Mouse (Mus musculus) gastrocnemius, postnatal 4 days (tissue): Measurements from ENCODE around the gene Inpp4a. TPM values are rescaled to one million over a fixed set of nuclear protein-coding genes. Genes with fewer than 3 reads are reported as not detected.

Experiments
- total RNA-seq, 2 experiments: library from RNA; stranded (reverse); gene quantifications; 2 replicates each; pipeline ENCODE4 v1.2.3; 2021

Inpp4a gene
- total RNA-seq, 2 experiments from 2014 or later, result 25.4 to 30.4 TPM

Other genes starting within 250 kb of the Inpp4a start
- gene Cnga3, start 85.4 kb upstream of the Inpp4a start, total RNA-seq, result under 1 TPM; 0.41 to 0.49 TPM
- 10 to 100 TPM; 54.4 to 54.5 TPM for gene Coa5, start 130.2 kb downstream of the Inpp4a start, total RNA-seq
- gene Unc50, start 130.3 kb downstream of the Inpp4a start, total RNA-seq, result 10 to 100 TPM; 35.0 to 38.9 TPM
- 10 to 100 TPM; 11.9 to 12.3 TPM for gene Mgat4a, start 241.2 kb downstream of the Inpp4a start, total RNA-seq